Mouse (Mus musculus) lung, embryonic 15.5 days (tissue): ENCODE measurements around the gene Sox8. TPM values are rescaled to one million over a fixed set of nuclear protein-coding genes. Genes with fewer than 3 reads are reported as not detected.

Experiments
- ATAC-seq: fragments of 200-750 bp; cut with Nextera tagmentation; 2 replicates; pipeline ENCODE4 v1.8.0; 2017; ENCODE audit warnings: moderate number of reproducible peaks, borderline replicate concordance; ENCODE audit not compliant: low FRiP score, low TSS enrichment; ENCODE audit errors: extremely low read depth
- H3K27ac ChIP-seq: fragments of 300-500 bp; sonication (generic); 2 replicates; pipeline ENCODE4 v1.5.1; 2015; ENCODE audit warnings: moderate library complexity, mild to moderate bottlenecking, inconsistent platforms
- H3K27me3 ChIP-seq: fragments of 300-500 bp; sonication (generic); 2 replicates; pipeline ENCODE4 v1.6.1; 2015; ENCODE audit warnings: inconsistent platforms
- H3K36me3 ChIP-seq: fragments of 300-500 bp; sonication (generic); 2 replicates; pipeline ENCODE4 v1.6.1; 2015; ENCODE audit warnings: inconsistent platforms
- H3K4me1 ChIP-seq: fragments of 300-500 bp; sonication (generic); 2 replicates; pipeline ENCODE4 v1.6.1; 2015; ENCODE audit warnings: inconsistent platforms
- H3K4me2 ChIP-seq: fragments of 300-500 bp; sonication (generic); 2 replicates; pipeline ENCODE4 v1.6.1; 2015; ENCODE audit warnings: inconsistent platforms, mild to moderate bottlenecking, moderate library complexity
- H3K4me3 ChIP-seq: fragments of 300-500 bp; sonication (generic); 2 replicates; pipeline ENCODE4 v1.5.1; 2015; ENCODE audit warnings: mild to moderate bottlenecking, inconsistent platforms
- H3K9ac ChIP-seq: fragments of 300-500 bp; sonication (generic); 2 replicates; pipeline ENCODE4 v1.6.1; 2015; ENCODE audit warnings: inconsistent platforms
- H3K9me3 ChIP-seq: fragments of 300-500 bp; sonication (generic); 2 replicates; pipeline ENCODE4 v1.6.1; 2016; ENCODE audit warnings: inconsistent platforms
- WGBS: fragments of 180-500 bp; shearing (Covaris S2); methylation state at CpG from one replicate; pipeline ENCODE4 v1.1.7; 2015; 5-methylcytosine and 5-hydroxymethylcytosine counted together
- polyA plus RNA-seq: library from polyadenylated mRNA; unstranded; fragments of >200 nt; fragmentation: Nextera tagmentation; extraction: Ambion mirVana; gene quantifications from 2 replicates; pipeline ENCODE4 v1.2.1, GENCODE M21; 2015

Gene Sox8
- polyA plus RNA-seq, 1 experiment from 2014 or later: 0.76 TPM

GRCm38 (mm10) chr17:25550020-25550419 lies 20.5 kb downstream of the Sox8 start:
- no peak for ATAC-seq
- Histone ChIP-seq H3K36me3 (no peaks in the 10 kb centered on the region), H3K9me3 (no peaks in the 10 kb centered on the region), H3K4me3 (no peak overlapping the region), H3K4me2 (no peak overlapping the region), H3K27ac (no peak overlapping the region), H3K4me1 (no peaks in the 10 kb centered on the region), H3K9ac (no peak overlapping the region), H3K27me3 (peaks cover 4% of the 10 kb centered on the region)
- 82% methylated on average over 5 of the region's 5 CpGs for WGBS

- H3K9me3 ChIP-seq: no peaks in the 10 kb centered on the region
- ATAC-seq: no peak
- WGBS: 32% methylated on average over 3 of the region's 3 CpGs
Observed at GRCm38 (mm10) chr17:25547026-25547425, 23.5 kb downstream of the Sox8 start.

GRCm38 (mm10) chr17:25541768-25542167 lies 28.7 kb downstream of the Sox8 start:
- WGBS: 72% methylated on average over 4 of the region's 4 CpGs
- Histone ChIP-seq H3K9ac (no peak overlapping the region), H3K27ac (no peak overlapping the region), H3K4me2 (no peak overlapping the region), H3K4me1 (no peaks in the 10 kb centered on the region), H3K4me3 (no peak overlapping the region), H3K27me3 (no peaks in the 10 kb centered on the region; the same call in 1 of the 2 replicates), H3K36me3 (no peaks in the 10 kb centered on the region), H3K9me3 (no peaks in the 10 kb centered on the region)
- no peak for ATAC-seq

More at GRCm38 (mm10) chr17:25547026-25547425, 23.5 kb downstream of the Sox8 start:
- no peak overlapping the region for H3K4me2 ChIP-seq
- no peaks in the 10 kb centered on the region for H3K27me3 ChIP-seq
- H3K9ac ChIP-seq: no peak overlapping the region
- H3K27ac ChIP-seq: no peak overlapping the region
- H3K36me3 ChIP-seq: no peaks in the 10 kb centered on the region
- H3K4me3 ChIP-seq: no peak overlapping the region
- no peaks in the 10 kb centered on the region for H3K4me1 ChIP-seq

GRCm38 (mm10) chr17:25540731-25541130 lies 29.8 kb downstream of the Sox8 start:
- Histone ChIP-seq H3K27ac (no peak overlapping the region), H3K9ac (no peak overlapping the region), H3K4me1 (no peaks in the 10 kb centered on the region), H3K9me3 (no peaks in the 10 kb centered on the region), H3K4me3 (no peak overlapping the region), H3K4me2 (no peak overlapping the region), H3K27me3 (no peaks in the 10 kb centered on the region; the same call in 1 of the 2 replicates), H3K36me3 (no peaks in the 10 kb centered on the region)
- 59% methylated on average over 5 of the region's 5 CpGs for WGBS
- ATAC-seq: no peak

- Histone ChIP-seq H3K36me3 (no peaks in the 10 kb centered on the region), H3K27ac (no peak overlapping the region), H3K4me1 (no peaks in the 10 kb centered on the region), H3K27me3 (no peaks in the 10 kb centered on the region; the same call in 1 of the 2 replicates), H3K9me3 (no peaks in the 10 kb centered on the region), H3K4me3 (no peak overlapping the region), H3K4me2 (peak overlapping the region; percentile 21; the same call in 1 of the 2 replicates), H3K9ac (no peak overlapping the region)
- no peak for ATAC-seq
- WGBS: 19% methylated on average over 27 of the region's 27 CpGs
Observed at GRCm38 (mm10) chr17:25538945-25539875, 31.3 kb downstream of the Sox8 start.

GRCm38 (mm10) chr17:25530357-25531022 lies 40.0 kb downstream of the Sox8 start:
- H3K36me3 ChIP-seq: no peaks in the 10 kb centered on the region
- 51% methylated on average over 8 of the region's 8 CpGs for WGBS
- ATAC-seq: no peak
- H3K9ac ChIP-seq: no peak overlapping the region
- H3K9me3 ChIP-seq: no peaks in the 10 kb centered on the region
- H3K27ac ChIP-seq: no peak overlapping the region
- H3K4me1 ChIP-seq: no peaks in the 10 kb centered on the region
- H3K4me2 ChIP-seq: no peak overlapping the region
- no peaks in the 10 kb centered on the region for H3K27me3 ChIP-seq
- H3K4me3 ChIP-seq: no peak overlapping the region

GRCm38 (mm10) chr17:25522080-25522479 lies 48.4 kb downstream of the Sox8 start:
- H3K4me2 ChIP-seq: no peak overlapping the region
- H3K27ac ChIP-seq: no peak overlapping the region
- H3K4me3 ChIP-seq: no peak overlapping the region
- H3K9ac ChIP-seq: no peak overlapping the region
- H3K36me3 ChIP-seq: no peaks in the 10 kb centered on the region
- WGBS: 79% methylated on average over 12 of the region's 12 CpGs
- H3K27me3 ChIP-seq: no peaks in the 10 kb centered on the region
- H3K4me1 ChIP-seq: no peaks in the 10 kb centered on the region
- ATAC-seq: no peak
- H3K9me3 ChIP-seq: no peaks in the 10 kb centered on the region

- Histone ChIP-seq H3K4me1 (peaks cover 5% of the 10 kb centered on the region; the same call in 1 of the 2 replicates), H3K4me3 (no peak overlapping the region), H3K9me3 (no peaks in the 10 kb centered on the region), H3K27me3 (no peaks in the 10 kb centered on the region), H3K27ac (no peak overlapping the region), H3K36me3 (no peaks in the 10 kb centered on the region), H3K4me2 (no peak overlapping the region), H3K9ac (no peak overlapping the region)
- no peak for ATAC-seq
- 37% methylated on average over 9 of the region's 9 CpGs for WGBS
Observed at GRCm38 (mm10) chr17:25520492-25520891, 50.0 kb downstream of the Sox8 start.

- peaks cover 5% of the 10 kb centered on the region; the same call in 1 of the 2 replicates for H3K4me1 ChIP-seq
- 70% methylated on average over 5 of the region's 5 CpGs for WGBS
- no peak for ATAC-seq
- no peaks in the 10 kb centered on the region for H3K27me3 ChIP-seq
- no peaks in the 10 kb centered on the region for H3K36me3 ChIP-seq
- H3K9ac ChIP-seq: no peak overlapping the region
- H3K27ac ChIP-seq: no peak overlapping the region
- H3K4me2 ChIP-seq: no peak overlapping the region
- H3K4me3 ChIP-seq: no peak overlapping the region
- H3K9me3 ChIP-seq: no peaks in the 10 kb centered on the region
Observed at GRCm38 (mm10) chr17:25519511-25519910, 51.0 kb downstream of the Sox8 start.

- H3K4me1 ChIP-seq: peaks cover 5% of the 10 kb centered on the region; the same call in 1 of the 2 replicates
- H3K9me3 ChIP-seq: no peaks in the 10 kb centered on the region
- H3K4me2 ChIP-seq: no peak overlapping the region
- no peak overlapping the region for H3K27ac ChIP-seq
- no peaks in the 10 kb centered on the region for H3K36me3 ChIP-seq
- no peak for ATAC-seq
- no peak overlapping the region for H3K4me3 ChIP-seq
- H3K27me3 ChIP-seq: no peaks in the 10 kb centered on the region
- H3K9ac ChIP-seq: no peak overlapping the region
- WGBS: 84% methylated on average over 17 of the region's 17 CpGs
Observed at GRCm38 (mm10) chr17:25518144-25518543, 52.3 kb downstream of the Sox8 start.

GRCm38 (mm10) chr17:25516315-25516714 lies 54.2 kb downstream of the Sox8 start:
- ATAC-seq: no peak
- 11% methylated on average over 5 of the region's 5 CpGs for WGBS
- Histone ChIP-seq H3K27ac (no peak overlapping the region), H3K9me3 (no peaks in the 10 kb centered on the region), H3K27me3 (no peaks in the 10 kb centered on the region), H3K4me1 (peaks cover 5% of the 10 kb centered on the region; the same call in 1 of the 2 replicates), H3K4me3 (no peak overlapping the region), H3K36me3 (no peaks in the 10 kb centered on the region), H3K4me2 (no peak overlapping the region), H3K9ac (no peak overlapping the region)
